Mouse (Mus musculus) thymus, postnatal 36 days (tissue): Measurements from ENCODE around the gene Zxdb.
A peak's percentile ranks its signal among the peaks of the same experiment; 100 is the strongest.
"Not testable (repeated sequence)": the region's sequence is repeated elsewhere in the genome, so short reads cannot be mapped to it uniquely, and the experiment has no call there.

ENCODE experiments used
- DNase-seq, 2 experiments: peaks; one replicate each; pipeline ENCODE4 v3.0.0; 2022; ENCODE audit warnings: mixed read lengths in 2 of 2

Gene Zxdb

DNA sequence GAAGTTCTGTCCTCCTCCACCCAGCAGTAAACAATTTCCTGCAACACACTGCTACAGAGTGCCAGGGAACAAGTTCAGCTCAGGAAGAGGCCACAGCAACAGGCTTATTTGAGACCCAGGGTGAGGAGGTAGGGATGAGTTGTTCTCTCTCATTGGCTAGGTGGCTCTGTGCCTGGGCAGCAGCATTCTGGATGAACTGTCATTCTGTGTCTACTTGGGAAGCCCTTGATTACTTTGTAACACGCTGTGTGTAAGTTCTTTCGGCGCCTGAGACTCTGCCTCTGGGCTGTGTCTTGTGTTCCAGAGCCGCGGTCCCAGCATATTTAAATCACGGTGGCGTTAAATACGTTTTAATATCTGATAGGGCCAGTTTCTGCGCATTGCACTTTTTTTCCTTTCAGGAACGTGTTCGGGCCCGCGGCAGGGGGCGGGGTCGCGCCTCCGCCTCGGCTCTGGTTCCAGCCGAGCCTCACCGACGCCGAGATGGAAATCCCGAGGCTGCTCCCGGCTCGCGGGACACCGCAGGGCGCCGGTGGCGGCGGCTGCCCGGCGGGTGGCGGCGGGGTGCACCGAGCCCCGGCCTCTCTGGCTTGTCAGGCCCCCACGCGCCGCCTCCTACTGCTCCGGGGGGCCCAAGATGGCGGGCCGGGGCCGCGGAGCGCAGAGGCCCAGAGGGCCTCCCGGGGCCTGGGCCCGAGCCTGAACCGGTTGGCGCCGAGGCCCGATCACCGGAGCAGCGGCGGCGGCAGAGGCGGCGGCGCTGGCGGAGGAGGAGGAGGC, at the start of gene Zxdb:
Zxdb (plus strand) TSS at position 378 of the 780 bp plus-strand sequence.
- DNase-seq: not testable (repeated sequence)

DNA sequence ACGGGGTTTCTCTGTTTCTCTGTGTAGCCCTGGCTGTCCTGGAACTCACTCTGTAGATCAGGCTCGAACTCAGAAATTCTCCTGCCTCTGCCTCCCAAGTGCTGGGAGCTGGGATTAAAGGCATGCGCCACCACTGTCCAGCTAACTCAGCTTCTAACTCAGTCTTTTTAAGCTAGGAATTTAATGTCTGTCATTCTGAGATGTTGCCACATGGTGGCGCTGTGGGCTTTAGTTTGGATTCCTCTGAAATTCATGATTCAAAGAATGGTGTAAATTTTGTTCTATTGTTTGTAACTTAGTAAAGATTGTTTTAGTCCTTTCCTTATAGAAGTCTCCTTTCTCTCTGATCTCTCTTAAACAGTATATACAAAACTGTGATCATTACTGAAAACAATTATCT, 49.4 kb upstream of the Zxdb start:
- DNase-seq: peak in 1 of 2 experiments; percentile 21

DNA sequence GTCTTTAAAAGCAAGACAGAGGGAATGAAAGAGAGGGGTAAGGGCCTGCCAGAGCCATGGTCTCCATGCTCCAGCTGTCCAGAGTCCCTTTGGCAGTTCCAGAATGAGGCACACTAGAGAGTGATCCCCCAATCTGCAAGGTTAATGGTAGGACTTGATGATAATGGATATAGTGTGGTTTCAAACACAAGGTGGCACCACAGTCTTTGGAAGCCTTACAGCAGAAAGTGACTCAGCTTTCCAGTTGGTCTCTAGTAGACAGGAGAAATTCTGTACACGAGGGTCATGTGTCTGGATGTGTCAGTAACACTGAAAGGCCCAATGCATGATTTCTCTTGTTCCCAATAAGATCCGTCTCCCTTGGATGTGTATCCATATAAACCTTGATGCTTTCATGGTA, 42.8 kb upstream of the Zxdb start:
- not testable (repeated sequence) for DNase-seq

DNA sequence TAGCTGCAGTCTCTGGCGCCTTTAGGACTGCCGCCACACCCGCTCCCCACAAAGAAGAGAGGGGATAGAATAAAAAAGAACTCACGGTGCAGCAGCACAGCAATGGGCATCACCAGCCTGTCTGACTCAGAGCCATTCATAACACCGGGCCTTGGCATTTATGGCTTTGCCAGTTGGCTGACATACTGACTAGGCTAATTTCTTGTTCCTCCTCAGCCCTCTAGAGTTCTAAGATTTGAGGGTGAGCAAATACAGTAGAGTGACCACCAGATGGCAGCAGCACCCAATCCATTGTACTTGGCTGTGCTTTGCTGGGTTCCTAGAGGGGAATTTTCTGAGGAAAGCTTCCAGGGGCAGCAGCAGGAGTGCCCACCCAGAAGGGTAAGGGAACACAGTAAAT, 34.8 kb upstream of the Zxdb start:
- not testable (repeated sequence) for DNase-seq

DNA sequence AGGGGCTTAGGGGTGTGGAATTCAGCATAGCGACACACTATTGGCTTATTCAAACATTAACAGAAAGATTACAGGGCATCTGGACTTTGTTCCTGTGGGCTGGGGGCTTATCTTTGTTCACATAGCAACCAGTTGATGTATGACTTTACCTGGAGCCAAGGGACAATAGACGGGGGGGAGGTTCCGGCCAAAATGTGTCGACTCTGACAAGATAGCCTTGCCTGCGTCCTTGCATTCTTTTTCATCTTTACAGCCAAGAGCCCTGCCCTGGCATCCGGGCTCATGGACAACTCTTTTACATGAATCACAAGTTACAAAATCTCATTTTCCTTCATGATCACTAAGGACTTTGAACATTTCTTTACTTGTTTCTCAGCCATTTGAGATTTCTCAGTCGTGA, 17.7 kb upstream of the Zxdb start:
- DNase-seq: not testable (repeated sequence)

DNA sequence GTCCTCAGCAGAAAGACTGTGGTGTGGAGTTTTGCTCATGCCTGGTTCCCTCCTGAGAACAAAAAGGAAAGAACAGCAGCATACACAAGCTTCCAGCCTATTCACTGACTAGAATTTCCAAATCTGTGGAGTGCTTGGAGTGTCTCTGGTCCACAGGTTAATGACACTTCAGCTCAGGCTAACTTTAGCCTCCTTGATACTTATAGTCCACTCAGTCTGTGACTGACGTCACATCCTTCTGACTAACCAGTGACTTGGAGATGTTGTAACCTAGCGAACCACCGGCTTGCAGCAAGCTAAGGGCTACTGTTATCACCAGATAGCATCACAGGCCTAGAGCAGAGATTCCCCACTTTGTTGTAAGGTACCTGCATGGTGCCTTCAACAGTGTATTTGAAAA, 14.6 kb upstream of the Zxdb start:
- DNase-seq: not testable (repeated sequence)

DNA sequence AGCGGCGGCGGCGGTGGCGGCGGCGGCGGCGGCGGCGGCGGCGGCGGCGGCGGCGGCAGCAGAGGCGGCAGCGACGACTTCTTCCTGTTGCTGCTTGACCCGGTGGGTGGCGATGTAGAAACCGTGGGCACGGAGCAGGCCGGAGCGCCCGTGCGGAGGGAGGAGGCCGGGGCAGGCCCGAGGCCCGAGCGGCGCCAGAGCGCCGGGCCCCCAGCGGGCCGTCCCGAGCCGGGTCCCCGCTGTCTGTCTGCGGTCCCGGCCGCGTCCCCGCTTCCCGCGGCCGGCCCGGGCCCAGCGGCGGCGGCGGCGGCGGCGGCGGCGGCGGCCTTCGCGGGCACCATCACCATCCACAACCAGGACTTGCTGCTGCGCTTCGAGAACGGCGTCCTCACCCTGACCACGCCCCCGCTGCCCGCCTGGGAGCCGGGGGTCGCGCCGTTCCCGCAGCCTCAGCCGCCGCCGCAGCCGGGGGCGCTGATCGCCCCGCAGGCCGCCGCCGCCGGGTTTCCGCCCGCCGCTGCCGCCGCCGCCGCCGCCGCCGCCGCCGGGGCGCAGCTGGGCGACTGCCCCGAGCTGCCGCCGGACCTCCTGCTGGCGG, 702 bp downstream of the Zxdb start:
- DNase-seq: peak; percentile 8 to 16

DNA sequence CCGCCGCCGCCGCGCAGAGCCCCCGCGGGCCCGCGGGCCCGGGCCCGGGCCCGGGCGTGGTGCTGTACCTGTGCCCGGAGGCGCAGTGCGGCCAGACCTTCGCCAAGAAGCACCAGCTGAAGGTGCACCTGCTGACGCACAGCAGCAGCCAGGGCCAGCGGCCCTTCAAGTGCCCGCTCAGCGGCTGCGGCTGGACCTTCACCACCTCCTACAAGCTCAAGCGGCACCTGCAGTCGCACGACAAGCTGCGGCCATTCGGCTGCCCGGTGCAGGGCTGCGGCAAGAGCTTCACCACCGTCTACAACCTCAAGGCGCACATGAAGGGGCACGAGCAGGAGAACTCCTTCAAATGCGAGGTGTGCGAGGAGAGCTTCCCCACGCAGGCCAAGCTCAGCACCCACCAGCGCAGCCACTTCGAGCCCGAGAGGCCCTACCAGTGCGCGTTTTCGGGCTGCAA, 1.3 kb downstream of the Zxdb start:
- not testable (repeated sequence) for DNase-seq

DNA sequence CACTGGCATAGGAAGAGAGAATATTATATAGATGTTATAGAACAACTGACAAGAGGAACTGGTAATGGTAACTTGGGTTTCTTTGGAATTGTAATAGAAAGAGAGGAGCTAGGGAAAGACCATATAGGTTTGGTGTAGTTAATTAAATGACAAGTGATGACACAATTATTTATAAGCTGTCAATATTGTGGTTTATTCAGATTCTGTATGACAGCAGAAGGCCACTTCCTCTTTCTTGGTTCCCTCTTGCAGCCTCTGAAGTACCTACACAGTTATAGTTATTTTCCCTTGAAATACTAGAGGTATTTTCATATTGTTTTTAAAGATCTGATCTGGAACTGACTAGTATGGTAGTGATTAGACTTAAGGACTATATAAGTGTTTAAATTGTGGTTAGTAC, 7.2 kb downstream of the Zxdb start:
- DNase-seq: no peak

DNA sequence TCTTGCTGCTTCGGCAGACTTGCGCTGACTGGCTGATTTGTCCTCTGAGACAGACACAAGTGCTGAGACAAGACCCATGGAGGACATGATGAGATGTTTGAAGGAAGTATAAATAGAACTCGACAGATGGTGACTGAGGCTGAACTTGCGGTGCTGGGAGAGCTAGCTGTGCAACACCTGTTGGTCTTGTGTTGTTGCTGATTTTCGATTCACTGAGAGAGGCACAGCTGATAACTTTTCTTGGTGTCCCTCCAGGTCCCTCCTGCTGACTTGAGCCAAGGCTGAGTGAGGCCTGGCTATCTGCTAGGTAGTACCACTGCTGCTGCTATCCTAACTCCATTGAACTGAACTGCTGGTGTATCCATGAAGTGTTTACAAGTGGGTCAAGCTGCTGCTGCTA, 29.4 kb downstream of the Zxdb start:
- no peak for DNase-seq

DNA sequence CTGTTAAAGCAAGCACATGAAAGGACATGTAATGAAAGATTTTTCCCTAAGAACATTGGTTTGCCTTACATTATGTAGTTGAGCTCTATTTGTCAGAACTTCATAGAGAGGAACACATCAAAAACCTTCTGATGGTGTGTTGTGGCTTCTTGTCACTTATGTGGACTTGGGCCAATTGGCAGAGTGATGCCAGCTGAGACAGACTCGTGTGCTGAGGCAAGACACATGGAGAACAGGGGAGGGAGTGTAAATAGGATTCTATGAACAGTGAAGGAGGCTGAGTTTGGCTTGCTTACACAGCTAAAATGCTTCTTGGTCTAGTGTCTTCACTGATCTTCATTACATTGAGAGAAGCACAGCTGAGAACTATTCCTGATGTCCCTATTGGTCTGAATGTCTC, 35.6 kb downstream of the Zxdb start:
- no peak for DNase-seq

DNA sequence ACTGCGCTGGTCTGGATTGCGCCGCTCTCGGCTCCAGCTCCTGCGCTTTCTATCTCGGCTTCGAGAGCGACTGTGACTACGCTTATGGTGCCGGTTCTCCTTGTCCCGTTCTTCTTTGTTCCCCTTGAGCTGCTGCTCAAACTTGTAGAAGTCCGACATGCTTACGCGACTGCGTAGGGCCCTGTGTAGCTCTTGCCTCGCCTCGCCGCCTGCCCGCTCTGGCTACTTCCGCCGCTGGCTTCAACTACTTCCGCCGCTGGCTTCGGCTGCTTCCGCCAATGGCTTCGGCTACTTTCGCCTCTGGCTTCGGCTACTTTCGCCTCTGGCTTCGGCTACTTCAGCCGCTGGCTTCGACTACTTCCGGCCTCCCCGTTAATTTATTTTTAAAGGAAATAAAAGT, 49.5 kb downstream of the Zxdb start:
- no peak for DNase-seq
